In genomic region chr5:117900921-117901705, GRCm38 (mm10) we compare ENCODE assay signal across 11 mouse cellular contexts.
DNase-seq lines count a peak whose midpoint lies in the region; ATAC-seq lines count a peak whose summit lies in the region.
"Had no signal": no experiment of that assay in that cellular context is flagged by ENCODE, and none has a peak within 500 bp of the region (broad histone marks: within the 10 kb centered on the region; RNA-seq: fewer than 3 reads in every experiment).

No protein-coding gene starts in this region.

- H3K36me3 ChIP-seq in hindbrain, embryonic 11.5 days (ENCODE audit: control insufficient read depth, insufficient read depth, low read length) = no peaks in the 10 kb centered on the region
- H3K36me3 ChIP-seq in hindbrain, embryonic 13.5 days = no peaks in the 10 kb centered on the region
- H3K36me3 ChIP-seq in forebrain, embryonic 16.5 days (ENCODE audit: control insufficient read depth, insufficient read depth) = no peaks in the 10 kb centered on the region
- H3K36me3 ChIP-seq: heart, embryonic 13.5 days; neural tube, embryonic 13.5 days had no signal

- no peak overlapping the region for H3K27ac ChIP-seq in hindbrain, embryonic 11.5 days (ENCODE audit: low read depth, low read length)
- no peak overlapping the region for H3K27ac ChIP-seq in hindbrain, embryonic 13.5 days
- no peak overlapping the region for H3K27ac ChIP-seq in forebrain, embryonic 16.5 days (ENCODE audit: low read length)
- H3K27ac ChIP-seq: heart, embryonic 13.5 days; neural tube, embryonic 13.5 days had no signal

- peak; percentile 26 for DNase-seq in hindbrain, embryonic 11.5 days (ENCODE audit: low spot score)
- peak; percentile 85 for DNase-seq in cerebellum, adult 11-12 months
- peak; percentile 54 to 70 for DNase-seq in kidney, postnatal 36 days
- no peak for DNase-seq in testis, postnatal 14 days (ENCODE audit: low spot score)
- DNase-seq in natural killer cell, adult 2 months (ENCODE audit: low spot score in 2 of 2) = no peak
- no peak for DNase-seq in lung, postnatal 14 days
- DNase-seq: layer of hippocampus, adult 9-11 months had no signal

- H3K27me3 ChIP-seq in hindbrain, embryonic 11.5 days (ENCODE audit: control insufficient read depth, insufficient read depth, low read length) = no peaks in the 10 kb centered on the region
- H3K27me3 ChIP-seq in hindbrain, embryonic 13.5 days = peaks cover 7% of the 10 kb centered on the region; the same call in 1 of the 2 replicates
- no peaks in the 10 kb centered on the region for H3K27me3 ChIP-seq in forebrain, embryonic 16.5 days (replicated peaks; ENCODE audit: control insufficient read depth, insufficient read depth, low read length)

- no peaks in the 10 kb centered on the region for H3K4me1 ChIP-seq in hindbrain, embryonic 11.5 days (replicated peaks; ENCODE audit: control insufficient read depth, insufficient read depth, low read length)
- H3K4me1 ChIP-seq in hindbrain, embryonic 13.5 days (replicated peaks) = peaks cover 36% of the 10 kb centered on the region
- peaks cover 18% of the 10 kb centered on the region for H3K4me1 ChIP-seq in forebrain, embryonic 16.5 days (replicated peaks; ENCODE audit: control insufficient read depth, insufficient read depth, low read length)

- ATAC-seq in hindbrain, embryonic 11.5 days (ENCODE audit: low FRiP score) = no peak
- no peak for ATAC-seq in hindbrain, embryonic 13.5 days (ENCODE audit: low FRiP score)
- 0 out of 2 replicates have a peak, but pooled peaks have one; percentile 45 for ATAC-seq in forebrain, embryonic 16.5 days

- H3K4me3 ChIP-seq in hindbrain, embryonic 11.5 days (ENCODE audit: low read depth, low read length) = no peak overlapping the region
- no peak overlapping the region for H3K4me3 ChIP-seq in hindbrain, embryonic 13.5 days
- H3K4me3 ChIP-seq in forebrain, embryonic 16.5 days (replicated peaks; ENCODE audit: low read length) = no peak overlapping the region
- H3K4me3 ChIP-seq: heart, embryonic 13.5 days; neural tube, embryonic 13.5 days had no signal

- H3K9ac ChIP-seq in hindbrain, embryonic 11.5 days (ENCODE audit: low read depth, low read length) = no peak overlapping the region
- no peak overlapping the region for H3K9ac ChIP-seq in hindbrain, embryonic 13.5 days
- no peak overlapping the region for H3K9ac ChIP-seq in forebrain, embryonic 16.5 days (replicated peaks; ENCODE audit: low read depth, low read length)
- H3K9ac ChIP-seq: heart, embryonic 13.5 days; neural tube, embryonic 13.5 days had no signal

- no peak overlapping the region for H3K4me2 ChIP-seq in hindbrain, embryonic 11.5 days (replicated peaks; ENCODE audit: low read depth, low read length)
- no peak overlapping the region for H3K4me2 ChIP-seq in hindbrain, embryonic 13.5 days
- no peak overlapping the region for H3K4me2 ChIP-seq in forebrain, embryonic 16.5 days (ENCODE audit: low read length)
- H3K4me2 ChIP-seq: heart, embryonic 13.5 days; neural tube, embryonic 13.5 days had no signal

- 19% methylated on average over 13 of the region's 13 CpGs for WGBS in hindbrain, embryonic 11.5 days
- WGBS in hindbrain, embryonic 13.5 days = 13% methylated on average over 13 of the region's 13 CpGs
- 9% methylated on average over 13 of the region's 13 CpGs for WGBS in forebrain, embryonic 16.5 days

- no peaks in the 10 kb centered on the region for H3K9me3 ChIP-seq in hindbrain, embryonic 11.5 days (ENCODE audit: control insufficient read depth, low read length)
- no peaks in the 10 kb centered on the region for H3K9me3 ChIP-seq in hindbrain, embryonic 13.5 days
- no peaks in the 10 kb centered on the region for H3K9me3 ChIP-seq in forebrain, embryonic 16.5 days (ENCODE audit: control insufficient read depth, low read length)
- H3K9me3 ChIP-seq: heart, embryonic 13.5 days; neural tube, embryonic 13.5 days had no signal

Comparison
In these comparisons a context has a peak if more than half of its experiments do, and no peak if none do; other contexts are left out.
1. DNase-seq: peak in hindbrain, embryonic 11.5 days (single experiment), cerebellum, adult 11-12 months (single experiment) and kidney, postnatal 36 days (2 of 2); none in testis, postnatal 14 days (single experiment), natural killer cell, adult 2 months (0 of 2) and lung, postnatal 14 days (single experiment).